Mouse (Mus musculus) cerebellum, postnatal 4 days (tissue): Measurements from ENCODE around the gene Serpine1.
"Not testable (repeated sequence)": the region's sequence is repeated elsewhere in the genome, so short reads cannot be mapped to it uniquely, and the experiment has no call there.

ENCODE experiments used
- DNase-seq, 2 experiments: peaks; one replicate each; pipeline ENCODE4 v3.0.0; 2022; ENCODE audit warnings: low spot score in 2 of 2, mixed read lengths in 1 of 2

Serpine1 gene

GRCm38 (mm10) chr5:137072079-137072960 is at the start of gene Serpine1:
Serpine1 (minus strand) TSS chr5:137072268.
- peak in 1 of 2 experiments; percentile 66 for DNase-seq

- DNase-seq: no peak
These were observed 49.2 kb upstream of the Serpine1 start for GRCm38 (mm10) chr5:137121280-137121679.

GRCm38 (mm10) chr5:137118878-137119277 is 46.8 kb upstream of the Serpine1 start:
- no peak for DNase-seq

GRCm38 (mm10) chr5:137117994-137118393 is 45.9 kb upstream of the Serpine1 start:
- not testable (repeated sequence) for DNase-seq

- no peak for DNase-seq
These were observed 44.9 kb upstream of the Serpine1 start for GRCm38 (mm10) chr5:137116987-137117386.

- no peak for DNase-seq
These were observed 44.1 kb upstream of the Serpine1 start, which contains the start of gene Trim56 for GRCm38 (mm10) chr5:137115866-137116847. Trim56 (minus strand) TSS chr5:137116209.

- DNase-seq: no peak
These were observed 43.0 kb upstream of the Serpine1 start for GRCm38 (mm10) chr5:137114891-137115561.

DNA sequence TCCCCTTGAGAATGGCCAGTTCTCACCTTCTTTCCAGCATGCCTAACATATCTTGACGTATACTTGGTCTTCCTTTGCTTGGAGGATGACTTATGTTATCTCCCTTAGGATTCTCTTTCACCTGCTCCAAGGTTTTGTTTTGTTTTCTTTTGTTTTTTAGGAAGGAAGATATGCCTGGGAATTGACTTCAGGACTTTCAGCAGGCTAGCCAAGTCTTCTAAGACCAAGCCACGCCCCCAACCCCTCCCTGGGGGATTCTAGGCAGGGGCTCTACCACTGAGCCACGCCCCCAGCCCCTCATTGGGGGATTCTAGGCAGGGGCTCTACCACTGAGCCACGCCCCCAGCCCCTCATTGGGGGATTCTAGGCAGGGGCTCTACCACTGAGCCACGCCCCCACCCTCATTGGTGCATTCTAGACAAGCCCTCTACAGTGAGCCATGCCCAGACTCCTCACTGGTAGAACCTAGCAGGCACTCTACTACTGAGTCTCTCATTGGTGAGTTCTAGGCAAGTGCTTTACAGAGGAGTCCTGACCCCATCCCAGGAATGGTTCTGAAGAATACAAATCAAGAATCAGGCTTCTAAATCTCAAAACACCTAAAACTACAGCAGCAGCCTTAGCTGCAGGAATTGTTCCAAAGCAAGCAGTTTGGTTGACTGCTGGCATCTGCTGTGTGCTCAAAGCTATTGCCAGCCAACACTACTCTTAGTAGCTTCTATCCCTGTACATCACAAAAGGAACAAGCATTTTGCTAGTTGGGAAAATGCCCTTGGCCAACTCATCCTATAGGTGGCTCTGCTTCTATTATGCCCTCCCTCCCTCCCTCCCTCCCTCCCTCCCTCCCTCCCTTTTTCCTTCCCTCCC is 39.7 kb upstream of the Serpine1 start:
- DNase-seq: no peak

DNA sequence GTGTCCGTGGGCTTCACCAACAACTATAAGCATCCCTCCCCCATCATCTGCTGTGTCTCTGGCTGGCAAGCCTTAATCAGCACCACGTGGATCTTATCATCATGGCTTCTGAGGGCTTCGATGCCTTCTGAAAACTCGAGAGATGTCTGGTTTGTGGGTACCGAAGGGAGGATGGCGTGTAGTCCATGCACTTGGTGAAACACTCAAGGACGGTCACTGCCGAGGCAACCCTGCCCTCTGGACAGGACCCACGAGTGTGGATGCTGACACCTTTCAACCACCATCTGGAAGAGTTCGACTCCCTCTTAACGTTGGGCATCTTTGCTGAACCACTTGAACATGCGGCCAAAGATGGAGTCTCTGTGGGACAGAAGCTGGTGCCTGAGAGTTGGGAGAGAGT is 38.8 kb upstream of the Serpine1 start:
- DNase-seq: no peak

GRCm38 (mm10) chr5:137109941-137110593 is 38.0 kb upstream of the Serpine1 start:
- no peak for DNase-seq

DNA sequence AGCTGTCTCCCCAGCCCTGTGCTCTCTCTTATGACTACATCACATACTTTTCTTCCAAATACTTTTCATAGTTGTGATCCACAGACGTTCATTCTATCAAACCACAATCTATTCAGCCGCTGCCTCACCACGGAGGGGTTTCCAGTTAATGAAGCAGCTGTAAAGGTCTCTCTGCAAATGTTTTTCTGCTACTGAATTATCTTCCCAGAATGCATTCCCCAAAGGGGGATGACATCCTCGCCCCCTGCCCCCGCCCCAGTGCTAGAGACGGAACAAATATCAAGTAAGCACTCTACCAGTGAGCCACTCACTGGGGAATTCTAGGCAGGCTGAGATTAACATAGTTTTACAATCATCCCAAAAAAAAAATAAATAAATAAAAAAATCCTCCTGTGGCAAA is 36.0 kb upstream of the Serpine1 start:
- no peak for DNase-seq

DNA sequence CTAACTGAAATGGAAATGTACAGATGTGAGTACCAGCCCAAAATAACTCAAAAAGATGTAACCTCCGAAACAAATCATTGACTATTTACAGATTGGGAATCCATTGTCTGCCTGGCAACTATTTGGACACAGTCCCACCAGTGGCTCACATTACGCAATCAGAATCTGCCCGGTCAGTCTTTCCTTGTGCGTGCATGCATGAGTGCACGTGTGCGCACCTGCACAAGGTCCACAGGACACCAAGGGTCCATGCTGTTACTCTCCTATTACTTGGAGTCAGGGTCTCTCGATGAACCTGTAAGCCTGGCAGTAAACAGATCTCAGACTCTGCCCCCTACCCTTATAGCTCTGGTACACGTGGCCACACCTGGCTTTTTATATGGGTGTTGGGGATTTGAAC is 35.6 kb upstream of the Serpine1 start:
- no peak for DNase-seq

DNA sequence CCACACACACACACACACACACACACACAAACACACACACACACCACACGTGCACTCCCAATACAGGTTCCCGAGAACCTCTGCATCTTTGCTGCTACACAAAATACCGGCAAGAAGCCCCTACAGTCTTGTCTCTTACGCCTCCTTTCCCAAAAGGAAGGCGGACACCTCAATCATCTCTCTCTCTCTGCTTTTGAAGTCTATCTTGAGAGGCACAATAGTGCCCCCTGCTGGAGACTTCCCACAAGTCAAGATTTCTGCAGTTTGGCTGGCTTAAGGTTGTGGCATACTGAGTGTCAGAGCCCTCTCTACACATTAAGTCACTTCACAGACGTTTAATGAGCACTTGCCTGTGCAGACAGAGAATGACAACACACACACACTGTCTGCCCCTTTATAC is 35.0 kb upstream of the Serpine1 start:
- DNase-seq: peak; percentile 77 to 87

GRCm38 (mm10) chr5:137106434-137106833 is 34.4 kb upstream of the Serpine1 start:
- no peak for DNase-seq

DNA sequence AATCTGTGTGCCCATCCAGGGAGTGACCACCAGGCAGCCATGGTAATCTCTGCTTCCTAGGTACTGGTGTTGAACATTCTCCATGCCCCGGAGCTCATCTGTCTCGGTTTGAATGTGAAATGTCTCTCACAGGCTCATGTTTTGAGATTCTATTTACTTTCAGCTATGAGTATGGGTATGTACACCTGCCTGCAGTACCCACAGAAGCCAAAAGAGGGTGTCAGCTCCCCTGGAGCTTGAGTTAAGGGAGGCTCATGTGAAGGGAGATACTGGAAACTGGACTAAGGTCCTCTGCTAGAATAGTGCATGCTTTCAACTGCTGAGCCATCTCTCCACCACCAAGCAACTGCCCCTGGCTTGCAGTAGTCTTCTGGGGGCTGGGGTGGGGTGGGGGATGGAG is 31.9 kb upstream of the Serpine1 start:
- no peak for DNase-seq

DNA sequence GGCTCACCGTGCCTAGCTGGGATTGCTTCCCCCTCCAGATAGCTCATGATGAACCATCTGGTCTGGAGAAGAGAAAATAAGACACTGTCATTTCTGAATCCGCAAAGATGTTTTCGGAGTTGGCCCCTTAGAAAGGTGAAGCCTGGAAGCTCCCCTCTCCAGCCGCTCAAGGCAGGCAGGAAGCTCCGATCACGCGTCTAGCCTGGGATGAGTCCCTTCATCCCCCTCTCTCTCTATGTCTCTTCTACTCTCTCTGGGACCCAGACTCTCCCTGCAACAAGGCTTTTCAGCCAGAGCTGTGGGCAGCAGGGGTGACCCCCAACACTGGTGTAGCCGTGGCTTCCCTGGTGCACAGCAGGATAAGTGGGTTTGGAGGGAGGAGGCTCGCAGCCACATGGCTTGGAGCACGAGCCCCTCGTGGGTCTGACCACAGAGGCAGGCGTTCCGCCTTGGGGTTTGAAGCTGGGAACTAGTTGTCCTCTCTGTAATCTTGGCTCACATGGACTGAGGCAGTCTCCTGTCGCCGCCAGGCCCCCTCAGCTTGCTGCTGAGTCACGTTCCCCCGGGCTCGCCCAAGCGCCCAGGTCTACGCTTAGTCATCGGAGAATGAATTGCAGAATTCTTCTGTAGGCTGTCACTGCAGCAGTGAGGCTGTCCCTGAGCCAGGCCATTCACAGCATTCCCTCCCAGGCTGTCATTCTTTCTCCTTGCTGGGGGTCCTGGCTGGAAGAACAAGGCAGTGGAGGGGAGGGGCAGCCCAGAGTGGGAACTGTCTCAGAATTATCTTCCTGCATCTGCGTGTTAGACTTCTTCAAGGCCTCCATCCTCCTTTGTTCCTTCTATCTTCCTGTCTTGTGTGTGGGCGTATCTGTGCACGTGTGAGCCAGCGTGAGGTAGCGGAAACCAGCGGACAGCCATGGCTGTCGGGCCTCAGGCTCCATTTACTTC is 30.8 kb upstream of the Serpine1 start:
- peak in 1 of 2 experiments; percentile 15 for DNase-seq

GRCm38 (mm10) chr5:137102078-137102477 is 30.0 kb upstream of the Serpine1 start:
- no peak for DNase-seq

GRCm38 (mm10) chr5:137100660-137101059 is 28.6 kb upstream of the Serpine1 start:
- no peak for DNase-seq

- DNase-seq: no peak
These were observed 26.4 kb upstream of the Serpine1 start for GRCm38 (mm10) chr5:137098418-137098817.
